Mouse (Mus musculus): Measurements from ENCODE around the gene Dynlt1b. TPM values are rescaled to one million over a fixed set of nuclear protein-coding genes. Genes with fewer than 3 reads are reported as not detected.
A peak's percentile ranks its signal among the peaks of the same experiment; 100 is the strongest.
"Not testable (repeated sequence)": the region's sequence is repeated elsewhere in the genome, so short reads cannot be mapped to it uniquely, and the experiment has no call there.

Gene Dynlt1b
- polyA plus RNA-seq, 1 experiment from 2014 or later: 923 TPM

- peak; percentile 43 for ATAC-seq (ENCODE audit: insufficient read depth, low FRiP score, low TSS enrichment)
- 38% methylated on average over 8 of the region's 16 CpGs for WGBS
- H3K9ac ChIP-seq (ENCODE audit: low read length); H3K36me3 ChIP-seq (ENCODE audit: control insufficient read depth, insufficient read depth, low read length); H3K4me3 ChIP-seq (ENCODE audit: low read depth, low read length); H3K9me3 ChIP-seq (ENCODE audit: control insufficient read depth, low read length); DNase-seq (ENCODE audit: low spot score); H3K4me2 ChIP-seq (ENCODE audit: low read depth); H3K4me1 ChIP-seq (ENCODE audit: control insufficient read depth, insufficient read depth, low read length); H3K27me3 ChIP-seq (ENCODE audit: control insufficient read depth, insufficient read depth, low read length); H3K27ac ChIP-seq (ENCODE audit: low read depth, low read length): not testable (repeated sequence)
Measured at GRCm38 (mm10) chr17:6445794-6446587, 16.1 kb downstream of the Dynlt1b start.

- H3K4me3 ChIP-seq (ENCODE audit: low read depth, low read length); H3K4me1 ChIP-seq (ENCODE audit: control insufficient read depth, insufficient read depth, low read length); H3K27ac ChIP-seq (ENCODE audit: low read depth, low read length); H3K9me3 ChIP-seq (ENCODE audit: control insufficient read depth, low read length); H3K4me2 ChIP-seq (ENCODE audit: low read depth); DNase-seq (ENCODE audit: low spot score); H3K36me3 ChIP-seq (ENCODE audit: control insufficient read depth, insufficient read depth, low read length); H3K9ac ChIP-seq (ENCODE audit: low read length); H3K27me3 ChIP-seq (ENCODE audit: control insufficient read depth, insufficient read depth, low read length); ATAC-seq (ENCODE audit: insufficient read depth, low FRiP score, low TSS enrichment): not testable (repeated sequence)
- 81% methylated on average over 8 of the region's 8 CpGs for WGBS
Measured at GRCm38 (mm10) chr17:6448293-6448692, 18.4 kb downstream of the Dynlt1b start.

GRCm38 (mm10) chr17:6449166-6449565 is 19.3 kb downstream of the Dynlt1b start:
- H3K27me3 ChIP-seq (ENCODE audit: control insufficient read depth, insufficient read depth, low read length); ATAC-seq (ENCODE audit: insufficient read depth, low FRiP score, low TSS enrichment); DNase-seq (ENCODE audit: low spot score); H3K4me1 ChIP-seq (ENCODE audit: control insufficient read depth, insufficient read depth, low read length); H3K4me2 ChIP-seq (ENCODE audit: low read depth); H3K27ac ChIP-seq (ENCODE audit: low read depth, low read length); H3K9me3 ChIP-seq (ENCODE audit: control insufficient read depth, low read length); H3K9ac ChIP-seq (ENCODE audit: low read length); H3K4me3 ChIP-seq (ENCODE audit: low read depth, low read length); H3K36me3 ChIP-seq (ENCODE audit: control insufficient read depth, insufficient read depth, low read length): not testable (repeated sequence)
- 88% methylated on average over 12 of the region's 12 CpGs for WGBS

- not testable (repeated sequence) for ATAC-seq (ENCODE audit: insufficient read depth, low FRiP score, low TSS enrichment); H3K36me3 ChIP-seq (ENCODE audit: control insufficient read depth, insufficient read depth, low read length); H3K27ac ChIP-seq (ENCODE audit: low read depth, low read length); H3K4me1 ChIP-seq (ENCODE audit: control insufficient read depth, insufficient read depth, low read length); DNase-seq (ENCODE audit: low spot score); H3K9me3 ChIP-seq (ENCODE audit: control insufficient read depth, low read length); H3K27me3 ChIP-seq (ENCODE audit: control insufficient read depth, insufficient read depth, low read length); H3K9ac ChIP-seq (ENCODE audit: low read length); H3K4me2 ChIP-seq (ENCODE audit: low read depth); H3K4me3 ChIP-seq (ENCODE audit: low read depth, low read length)
- 86% methylated on average over 2 of the region's 10 CpGs for WGBS
Measured at GRCm38 (mm10) chr17:6451205-6451604, 21.3 kb downstream of the Dynlt1b start.

GRCm38 (mm10) chr17:6452689-6453088 is 22.8 kb downstream of the Dynlt1b start:
- H3K9ac ChIP-seq (ENCODE audit: low read length); H3K4me1 ChIP-seq (ENCODE audit: control insufficient read depth, insufficient read depth, low read length); H3K27ac ChIP-seq (ENCODE audit: low read depth, low read length); H3K9me3 ChIP-seq (ENCODE audit: control insufficient read depth, low read length); ATAC-seq (ENCODE audit: insufficient read depth, low FRiP score, low TSS enrichment); H3K27me3 ChIP-seq (ENCODE audit: control insufficient read depth, insufficient read depth, low read length); H3K36me3 ChIP-seq (ENCODE audit: control insufficient read depth, insufficient read depth, low read length); H3K4me2 ChIP-seq (ENCODE audit: low read depth); DNase-seq (ENCODE audit: low spot score); H3K4me3 ChIP-seq (ENCODE audit: low read depth, low read length): not testable (repeated sequence)
- WGBS: 92% methylated on average over 9 of the region's 11 CpGs

DNA sequence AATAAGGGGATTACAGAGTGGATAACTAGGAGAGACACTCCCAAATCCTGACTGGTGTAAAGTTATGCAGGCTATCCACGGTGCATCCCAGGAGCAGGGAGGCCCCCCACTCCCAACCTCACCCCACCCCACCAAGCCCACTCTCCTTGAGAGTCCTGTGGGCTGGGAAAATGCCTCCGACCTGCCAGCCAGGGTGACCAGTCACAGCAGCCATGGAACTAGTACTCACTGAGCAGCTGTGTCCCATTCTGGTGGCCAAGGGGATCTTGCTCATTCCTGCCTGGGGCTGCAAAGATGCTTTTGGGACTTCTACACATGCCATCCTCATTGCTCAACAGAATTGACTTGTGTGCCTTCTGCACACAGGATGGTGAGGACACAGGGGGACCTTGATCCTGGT is 24.8 kb downstream of the Dynlt1b start:
- 91% methylated on average over 2 of the region's 2 CpGs for WGBS
- not testable (repeated sequence) for H3K9me3 ChIP-seq (ENCODE audit: control insufficient read depth, low read length); DNase-seq (ENCODE audit: low spot score); H3K36me3 ChIP-seq (ENCODE audit: control insufficient read depth, insufficient read depth, low read length); H3K4me2 ChIP-seq (ENCODE audit: low read depth); H3K9ac ChIP-seq (ENCODE audit: low read length); H3K27me3 ChIP-seq (ENCODE audit: control insufficient read depth, insufficient read depth, low read length); ATAC-seq (ENCODE audit: insufficient read depth, low FRiP score, low TSS enrichment); H3K27ac ChIP-seq (ENCODE audit: low read depth, low read length); H3K4me3 ChIP-seq (ENCODE audit: low read depth, low read length); H3K4me1 ChIP-seq (ENCODE audit: control insufficient read depth, insufficient read depth, low read length)

- not testable (repeated sequence) for H3K27me3 ChIP-seq (ENCODE audit: control insufficient read depth, insufficient read depth, low read length); DNase-seq (ENCODE audit: low spot score); H3K4me1 ChIP-seq (ENCODE audit: control insufficient read depth, insufficient read depth, low read length); H3K4me2 ChIP-seq (ENCODE audit: low read depth); H3K9me3 ChIP-seq (ENCODE audit: control insufficient read depth, low read length); H3K9ac ChIP-seq (ENCODE audit: low read length); ATAC-seq (ENCODE audit: insufficient read depth, low FRiP score, low TSS enrichment); H3K4me3 ChIP-seq (ENCODE audit: low read depth, low read length); H3K27ac ChIP-seq (ENCODE audit: low read depth, low read length); H3K36me3 ChIP-seq (ENCODE audit: control insufficient read depth, insufficient read depth, low read length)
- WGBS: 95% methylated on average over 11 of the region's 12 CpGs
Measured at GRCm38 (mm10) chr17:6455883-6456282, 26.0 kb downstream of the Dynlt1b start.

- not testable (repeated sequence) for H3K36me3 ChIP-seq (ENCODE audit: control insufficient read depth, insufficient read depth, low read length); H3K4me1 ChIP-seq (ENCODE audit: control insufficient read depth, insufficient read depth, low read length); H3K4me2 ChIP-seq (ENCODE audit: low read depth); H3K9ac ChIP-seq (ENCODE audit: low read length); H3K9me3 ChIP-seq (ENCODE audit: control insufficient read depth, low read length); H3K27ac ChIP-seq (ENCODE audit: low read depth, low read length); ATAC-seq (ENCODE audit: insufficient read depth, low FRiP score, low TSS enrichment); H3K4me3 ChIP-seq (ENCODE audit: low read depth, low read length); H3K27me3 ChIP-seq (ENCODE audit: control insufficient read depth, insufficient read depth, low read length); DNase-seq (ENCODE audit: low spot score)
- WGBS: 94% methylated on average over 14 of the region's 22 CpGs
Measured at GRCm38 (mm10) chr17:6456614-6457402, 26.9 kb downstream of the Dynlt1b start.

All from neural tube, embryonic 11.5 days (tissue).